In the genomic region with DNA sequence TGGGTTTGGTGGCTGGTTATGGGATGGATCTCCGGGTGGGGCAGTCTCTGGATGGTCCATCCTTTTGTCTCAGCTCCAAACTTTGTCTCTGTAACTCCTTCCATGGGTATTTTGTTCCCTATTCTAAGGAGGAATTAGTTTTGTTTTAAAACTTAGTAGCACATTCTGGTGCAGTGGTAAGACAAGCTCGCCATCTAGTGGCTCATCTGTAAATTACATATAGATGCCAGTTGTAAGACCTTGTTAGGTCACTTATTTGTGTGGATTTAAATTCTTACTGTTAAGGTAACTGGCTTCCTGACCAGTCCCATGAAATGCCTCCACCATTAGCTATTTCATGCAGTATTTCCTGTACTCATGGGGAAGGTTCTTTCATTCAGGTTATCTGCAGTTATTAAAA, we compare ENCODE assay signal across 8 mouse cellular contexts. TPM values are rescaled to one million over a fixed set of nuclear protein-coding genes. Genes with fewer than 3 reads are reported as not detected.
A peak's percentile ranks its signal among the peaks of the same experiment; 100 is the strongest.
DNase-seq lines count a peak whose midpoint lies in the region; ATAC-seq lines count a peak whose summit lies in the region.

No protein-coding gene starts in this region.

- peak; percentile 46 to 61 for DNase-seq in cerebellum, postnatal 14 days
- no peak for DNase-seq in cerebellum, adult 11-12 months
- peak; percentile 33 for DNase-seq in ovary, postnatal 14 days (ENCODE audit: low spot score)
- DNase-seq in ovary, postnatal 10 days (ENCODE audit: low spot score) = no peak
- peak; percentile 78 for DNase-seq in embryonic facial prominence, embryonic 14.5 days (ENCODE audit: low spot score)
- DNase-seq in kidney, postnatal 10 days = peak; percentile 39
- DNase-seq in gastrocnemius, postnatal 4 days (ENCODE audit: low spot score in 2 of 2) = no peak

- H3K27me3 ChIP-seq in embryonic facial prominence, embryonic 14.5 days (replicated peaks; ENCODE audit: control insufficient read depth, insufficient read depth, low read length) = no peaks in the 10 kb centered on the region
- no peaks in the 10 kb centered on the region for H3K27me3 ChIP-seq in neural tube, embryonic 12.5 days (replicated peaks)

- no peak overlapping the region for H3K4me3 ChIP-seq in embryonic facial prominence, embryonic 14.5 days (ENCODE audit: low read depth, low read length)
- H3K4me3 ChIP-seq in neural tube, embryonic 12.5 days = no peak overlapping the region

- peaks cover 17% of the 10 kb centered on the region for H3K4me1 ChIP-seq in embryonic facial prominence, embryonic 14.5 days (ENCODE audit: control insufficient read depth, insufficient read depth, low read length)
- H3K4me1 ChIP-seq in neural tube, embryonic 12.5 days = no peaks in the 10 kb centered on the region

- ATAC-seq in embryonic facial prominence, embryonic 14.5 days (ENCODE audit: low read depth) = no peak
- ATAC-seq in neural tube, embryonic 12.5 days (ENCODE audit: low FRiP score, low read depth) = peak; percentile 71; the same call in 1 of the 2 replicates

- H3K27ac ChIP-seq in embryonic facial prominence, embryonic 14.5 days (replicated peaks; ENCODE audit: low read depth, low read length) = no peak overlapping the region
- H3K27ac ChIP-seq in neural tube, embryonic 12.5 days = no peak overlapping the region

- no peak overlapping the region for H3K9ac ChIP-seq in embryonic facial prominence, embryonic 14.5 days (ENCODE audit: low read depth, low read length)
- H3K9ac ChIP-seq in neural tube, embryonic 12.5 days = no peak overlapping the region

- no peak overlapping the region for H3K4me2 ChIP-seq in embryonic facial prominence, embryonic 14.5 days (ENCODE audit: low read depth, low read length)
- no peak overlapping the region for H3K4me2 ChIP-seq in neural tube, embryonic 12.5 days (replicated peaks)

- WGBS in embryonic facial prominence, embryonic 14.5 days = 8% methylated on average over 2 of the region's 2 CpGs
- WGBS in neural tube, embryonic 12.5 days = 8% methylated on average over 2 of the region's 2 CpGs

- no peaks in the 10 kb centered on the region for H3K9me3 ChIP-seq in embryonic facial prominence, embryonic 14.5 days (ENCODE audit: control insufficient read depth, low read length)
- no peaks in the 10 kb centered on the region for H3K9me3 ChIP-seq in neural tube, embryonic 12.5 days

- 0 out of 2 replicates have a peak, but pooled peaks cover 3% of the 10 kb centered on the region for H3K36me3 ChIP-seq in embryonic facial prominence, embryonic 14.5 days (ENCODE audit: control insufficient read depth, insufficient read depth, low read length)
- H3K36me3 ChIP-seq in neural tube, embryonic 12.5 days = no peaks in the 10 kb centered on the region

RNA-seq across cellular contexts. Expression of a gene that starts 18.6 kb away (rescaled TPM):
- 15.6 and 15.9 TPM in 2 replicates for polyA plus RNA-seq in embryonic facial prominence, embryonic 14.5 days (2014; fragmentation: Nextera tagmentation; extraction: Ambion mirVana)
- 19.7 and 20.4 TPM in 2 replicates for polyA plus RNA-seq in neural tube, embryonic 12.5 days (2016; fragmentation: Nextera tagmentation; extraction: Ambion mirVana)
- 10 to 100 TPM in 1 of 2 experiments, 1 to 10 TPM in 1; 7.7 to 11.3 TPM for total RNA-seq in gastrocnemius, postnatal 4 days (2021)

Comparison
In these comparisons a context has a peak if more than half of its experiments do, and no peak if none do; other contexts are left out.
1. DNase-seq: peak in cerebellum, postnatal 14 days (2 of 2), ovary, postnatal 14 days (single experiment), embryonic facial prominence, embryonic 14.5 days (single experiment) and kidney, postnatal 10 days (single experiment); none in cerebellum, adult 11-12 months (single experiment), ovary, postnatal 10 days (single experiment) and gastrocnemius, postnatal 4 days (0 of 2).